Mouse (Mus musculus): Measurements from ENCODE around the gene Ncor2.
A peak's percentile ranks its signal among the peaks of the same experiment; 100 is the strongest.
"Not testable (repeated sequence)": the region's sequence is repeated elsewhere in the genome, so short reads cannot be mapped to it uniquely, and the experiment has no call there.

Ncor2 gene

DNA sequence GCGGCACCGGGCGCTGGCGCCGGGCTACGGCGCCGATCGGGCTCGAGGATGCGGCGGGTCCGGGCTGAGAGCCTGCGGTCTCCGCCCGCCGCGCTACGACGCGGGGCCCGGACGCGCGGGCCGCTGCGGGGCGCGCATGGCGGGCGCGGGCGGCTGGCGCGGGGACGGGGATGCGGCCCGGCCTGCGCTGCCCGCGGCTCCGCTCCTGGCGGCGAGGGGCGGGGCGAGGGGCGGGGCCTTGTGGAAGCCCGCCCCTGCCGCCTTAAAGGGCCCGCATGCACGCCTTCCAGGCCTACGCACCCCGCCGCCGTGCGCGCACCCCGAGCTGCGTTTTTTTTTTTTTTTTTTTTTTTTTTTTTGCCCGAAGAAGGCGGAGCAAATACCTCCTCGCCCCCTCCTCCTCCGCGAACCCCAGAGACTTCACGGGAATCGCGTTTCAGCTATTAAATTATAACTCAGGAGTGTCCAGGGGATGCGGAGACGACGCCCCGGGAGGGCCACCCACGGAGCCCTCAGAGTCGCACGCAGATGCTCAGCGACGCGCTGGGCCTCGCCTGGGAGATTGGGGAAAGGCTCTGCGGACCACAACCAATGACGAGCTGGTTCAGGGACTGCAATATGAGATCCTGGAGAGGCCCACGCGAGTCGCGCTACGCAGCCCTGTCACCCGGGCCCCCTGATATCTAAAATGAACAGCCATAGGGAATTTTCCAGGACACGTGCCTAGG, at the start of gene Ncor2:
Gene Ncor2, minus strand, starts transcription at position 213 of the 728 bp plus-strand sequence.
- peak; percentile 76 for DNase-seq (ENCODE audit: low read depth, low spot score)

- DNase-seq (ENCODE audit: low read depth, low spot score): no peak
Measured at GRCm38 (mm10) chr5:125227699-125228098, 48.7 kb upstream of the Ncor2 start.

DNA sequence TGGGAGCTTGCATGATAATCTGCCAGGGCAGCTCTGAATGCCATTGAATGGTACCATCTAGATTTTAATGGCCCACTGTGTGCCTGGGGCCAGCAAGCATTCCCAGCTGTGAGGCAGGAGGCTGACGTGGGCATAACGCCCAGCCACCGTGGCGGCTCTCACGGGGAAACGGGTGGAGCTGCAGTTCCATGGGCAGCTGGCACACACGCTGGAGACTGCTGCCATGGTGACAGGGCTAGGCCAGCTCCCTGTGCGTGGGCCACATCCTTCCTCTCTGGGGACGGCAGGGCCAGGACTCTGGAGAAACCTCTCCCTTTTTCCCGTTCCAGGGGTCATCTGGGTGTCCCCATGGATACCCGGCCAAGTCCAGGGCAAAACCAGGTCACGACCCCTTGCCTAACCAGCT, 47.2 kb upstream of the Ncor2 start:
- no peak for DNase-seq (ENCODE audit: low read depth, low spot score)

GRCm38 (mm10) chr5:125224925-125225324, 45.9 kb upstream of the Ncor2 start:
- DNase-seq (ENCODE audit: low read depth, low spot score): no peak

- no peak for DNase-seq (ENCODE audit: low read depth, low spot score)
Measured at GRCm38 (mm10) chr5:125223961-125224360, 44.9 kb upstream of the Ncor2 start.

GRCm38 (mm10) chr5:125222706-125223105, 43.7 kb upstream of the Ncor2 start:
- no peak for DNase-seq (ENCODE audit: low read depth, low spot score)

DNA sequence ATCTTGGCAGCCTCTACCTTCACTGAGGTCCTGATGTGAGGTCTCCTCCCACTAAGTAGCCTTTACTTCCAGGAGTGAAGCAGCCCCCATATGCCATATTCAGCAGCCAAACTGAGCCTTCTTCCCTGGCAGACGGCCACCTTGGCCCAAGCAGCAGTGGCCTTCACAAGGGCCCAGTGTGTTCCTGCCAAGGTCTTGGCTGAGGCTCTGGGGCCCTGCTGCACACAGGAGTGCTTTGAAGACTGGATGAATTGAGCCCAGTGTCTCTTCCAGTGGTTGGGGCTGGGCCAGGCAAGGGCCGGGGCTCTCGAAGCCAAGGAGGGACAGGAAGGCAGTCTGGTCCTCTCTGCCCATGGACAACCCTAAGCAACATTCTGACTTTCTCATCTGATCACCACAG, 42.8 kb upstream of the Ncor2 start:
- no peak for DNase-seq (ENCODE audit: low read depth, low spot score)

GRCm38 (mm10) chr5:125217426-125218170, 38.6 kb upstream of the Ncor2 start:
- no peak for DNase-seq (ENCODE audit: low read depth, low spot score)

GRCm38 (mm10) chr5:125215930-125216459, 37.0 kb upstream of the Ncor2 start:
- peak; percentile 65 for DNase-seq (ENCODE audit: low read depth, low spot score)

DNA sequence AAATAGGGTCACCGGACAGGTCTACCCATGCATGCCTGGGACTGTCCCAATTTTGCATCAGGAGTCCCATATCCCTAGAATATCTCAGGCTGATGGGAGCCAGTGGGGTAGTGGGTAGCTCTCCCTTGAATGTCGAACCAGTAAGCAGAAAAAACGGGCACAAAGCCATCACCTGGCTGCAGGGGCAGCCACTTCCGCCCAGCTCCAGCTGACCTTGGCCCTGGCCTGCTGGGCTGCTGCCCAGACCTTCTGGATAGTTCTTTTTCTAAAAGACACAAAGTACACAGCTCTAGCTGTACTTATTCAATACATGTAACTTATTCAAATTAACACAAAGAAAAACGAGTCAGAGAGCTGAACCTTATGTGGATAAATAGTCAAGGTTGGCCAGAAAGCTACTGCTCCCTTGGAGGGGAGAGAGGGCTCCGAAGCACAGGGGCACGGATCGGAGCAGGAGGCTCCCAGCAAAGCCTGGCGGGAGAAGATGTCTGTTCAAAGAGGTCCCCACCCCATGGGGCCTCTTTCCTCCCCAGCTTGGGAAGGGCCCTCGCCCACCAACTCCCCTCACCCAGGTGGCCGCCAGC, 36.4 kb upstream of the Ncor2 start:
- no peak for DNase-seq (ENCODE audit: low read depth, low spot score)

DNA sequence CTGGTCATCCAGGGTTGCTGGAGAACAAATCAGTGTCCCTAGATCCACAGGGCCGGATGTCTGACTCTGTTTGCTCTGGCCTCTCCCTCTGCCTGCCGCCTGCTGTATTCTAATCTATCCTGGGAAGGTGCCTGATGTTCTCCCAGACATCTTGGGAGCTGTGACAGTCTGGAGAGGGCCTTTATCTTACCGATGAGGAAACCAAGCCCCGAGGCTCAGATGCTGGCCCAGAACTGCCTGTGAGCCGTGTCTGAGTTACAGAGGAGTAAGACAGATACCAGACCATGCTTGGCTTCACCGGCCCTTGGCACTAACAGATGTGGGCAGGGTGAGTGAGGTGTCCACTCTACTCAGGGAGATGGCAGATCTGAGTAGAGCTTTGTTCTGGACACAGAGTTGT, 35.0 kb upstream of the Ncor2 start:
- DNase-seq (ENCODE audit: low read depth, low spot score): no peak

- not testable (repeated sequence) for DNase-seq (ENCODE audit: low read depth, low spot score)
Measured at GRCm38 (mm10) chr5:125204910-125205309, 25.9 kb upstream of the Ncor2 start.

DNA sequence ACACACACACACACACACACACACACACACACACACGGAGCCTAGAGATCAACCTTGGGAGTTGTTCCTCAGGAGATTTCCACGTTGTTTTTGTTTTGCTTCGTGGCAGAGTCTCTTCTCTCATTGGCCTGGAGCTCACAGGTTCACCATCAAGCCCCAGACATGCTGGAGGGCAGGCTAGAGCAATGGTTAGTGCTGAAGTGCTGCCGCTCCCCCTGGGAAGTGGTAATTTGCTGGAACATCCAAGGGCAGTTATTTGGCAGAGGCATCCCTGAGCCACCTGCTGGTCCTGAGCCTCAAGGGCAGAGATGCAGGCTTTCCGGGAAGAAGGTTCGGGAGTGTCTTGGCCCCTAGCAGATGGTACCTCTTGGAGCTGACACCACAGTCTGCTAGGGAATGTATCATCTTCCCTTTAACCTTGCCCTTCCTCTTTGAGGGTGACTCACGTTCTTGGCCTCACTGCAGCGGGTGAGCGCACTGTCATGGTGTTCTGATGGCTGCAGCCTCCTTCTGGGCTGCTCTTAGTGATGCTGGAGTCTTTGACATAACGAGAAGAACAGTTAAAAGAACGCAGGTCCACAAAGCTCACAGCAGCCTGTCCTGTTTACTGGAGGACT, 25.3 kb upstream of the Ncor2 start:
- no peak for DNase-seq (ENCODE audit: low read depth, low spot score)

GRCm38 (mm10) chr5:125203759-125204158, 24.7 kb upstream of the Ncor2 start:
- DNase-seq (ENCODE audit: low read depth, low spot score): no peak

- DNase-seq (ENCODE audit: low read depth, low spot score): no peak
Measured at GRCm38 (mm10) chr5:125203099-125203498, 24.1 kb upstream of the Ncor2 start.

- DNase-seq (ENCODE audit: low read depth, low spot score): no peak
Measured at GRCm38 (mm10) chr5:125202100-125202499, 23.1 kb upstream of the Ncor2 start.

DNA sequence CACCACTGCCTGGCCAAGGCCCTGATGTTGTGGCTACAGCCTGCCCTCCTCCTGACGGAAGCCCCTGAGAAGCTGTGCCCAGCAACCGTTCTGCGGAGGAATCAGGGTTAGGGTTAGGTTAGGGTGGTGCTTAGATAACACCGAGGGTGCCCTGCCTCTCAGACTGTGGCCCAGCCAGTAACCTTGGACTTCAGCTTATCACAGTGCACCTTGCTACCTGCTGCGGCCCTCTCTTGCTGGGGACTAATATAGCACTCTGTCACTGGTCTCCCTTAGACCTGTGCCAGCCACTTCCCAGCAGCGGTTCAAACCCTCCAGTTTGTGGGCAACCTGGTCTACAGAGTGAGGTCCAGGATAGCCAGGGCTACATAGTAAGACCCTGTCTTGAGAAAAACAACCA, 20.1 kb upstream of the Ncor2 start:
- no peak for DNase-seq (ENCODE audit: low read depth, low spot score)

DNA sequence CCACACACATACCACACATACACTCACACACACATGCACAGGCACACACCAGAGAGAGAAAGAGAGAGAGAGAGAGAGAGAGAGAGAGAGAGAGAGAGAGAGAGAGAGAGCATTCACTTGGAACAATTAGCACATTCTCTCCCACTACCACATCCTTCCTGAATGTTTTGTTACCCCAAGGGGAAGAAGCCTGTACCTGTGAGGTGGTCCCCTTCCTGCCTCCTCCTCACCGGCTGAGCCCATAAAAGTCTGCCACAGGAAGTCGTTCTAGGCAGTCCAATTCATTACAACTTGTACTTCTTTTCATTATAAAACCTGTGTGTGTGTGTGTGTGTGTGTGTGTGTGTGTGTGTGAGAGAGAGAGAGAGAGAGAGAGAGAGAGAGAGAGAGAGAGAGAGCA, 18.3 kb upstream of the Ncor2 start:
- DNase-seq (ENCODE audit: low read depth, low spot score): not testable (repeated sequence)

GRCm38 (mm10) chr5:125196054-125196453, 17.0 kb upstream of the Ncor2 start:
- DNase-seq (ENCODE audit: low read depth, low spot score): no peak

DNA sequence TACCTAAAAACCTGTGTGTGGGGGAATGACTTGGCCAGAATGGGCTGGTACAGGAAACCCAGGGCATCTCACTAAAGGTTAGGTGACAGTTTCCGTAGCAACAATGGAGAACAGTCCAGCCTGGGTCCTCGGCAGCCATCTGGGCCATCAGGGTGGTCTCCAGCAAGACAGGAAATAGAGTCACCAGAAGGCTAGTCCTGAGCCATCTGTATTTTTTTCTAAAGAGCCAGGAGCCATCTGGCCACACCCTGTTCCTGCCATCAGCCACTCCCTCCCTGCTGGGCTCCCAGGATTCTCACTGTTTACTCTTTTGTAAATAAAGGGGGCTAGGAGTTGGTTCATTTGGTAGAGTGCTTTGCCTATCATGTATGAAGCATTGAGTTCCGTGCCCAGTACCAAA, 16.1 kb upstream of the Ncor2 start:
- no peak for DNase-seq (ENCODE audit: low read depth, low spot score)

GRCm38 (mm10) chr5:125193478-125194439, 14.7 kb upstream of the Ncor2 start:
- no peak for DNase-seq (ENCODE audit: low read depth, low spot score)

All from retina, postnatal 7 days (tissue).